Mouse (Mus musculus): ENCODE measurements around the gene Fut2.
A peak's percentile ranks its signal among the peaks of the same experiment; 100 is the strongest.

Gene Fut2

DNA sequence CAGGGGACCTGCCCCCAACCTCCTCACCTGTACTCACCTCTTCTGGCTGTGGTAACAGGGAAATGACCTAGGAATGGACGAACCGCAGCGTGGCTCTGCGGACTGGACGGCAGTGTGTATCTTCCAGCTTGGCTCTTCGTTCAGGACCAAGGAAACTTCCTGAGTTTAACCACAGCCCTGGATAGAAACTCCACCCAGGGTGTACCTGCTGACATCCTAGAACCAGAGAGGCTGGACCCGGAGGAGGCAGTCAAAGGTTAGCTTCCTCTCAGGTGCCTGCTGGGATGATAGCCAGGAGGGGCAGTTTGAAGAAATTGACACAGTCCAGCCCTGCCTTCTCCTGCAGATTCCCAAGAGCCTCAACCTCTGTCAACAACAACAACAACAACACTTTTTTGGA lies at the start of gene Fut2:
Gene Fut2, minus strand, starts transcription at position 234 of the 400 bp plus-strand sequence.
- DNase-seq (ENCODE audit: low spot score) = no peak

DNA sequence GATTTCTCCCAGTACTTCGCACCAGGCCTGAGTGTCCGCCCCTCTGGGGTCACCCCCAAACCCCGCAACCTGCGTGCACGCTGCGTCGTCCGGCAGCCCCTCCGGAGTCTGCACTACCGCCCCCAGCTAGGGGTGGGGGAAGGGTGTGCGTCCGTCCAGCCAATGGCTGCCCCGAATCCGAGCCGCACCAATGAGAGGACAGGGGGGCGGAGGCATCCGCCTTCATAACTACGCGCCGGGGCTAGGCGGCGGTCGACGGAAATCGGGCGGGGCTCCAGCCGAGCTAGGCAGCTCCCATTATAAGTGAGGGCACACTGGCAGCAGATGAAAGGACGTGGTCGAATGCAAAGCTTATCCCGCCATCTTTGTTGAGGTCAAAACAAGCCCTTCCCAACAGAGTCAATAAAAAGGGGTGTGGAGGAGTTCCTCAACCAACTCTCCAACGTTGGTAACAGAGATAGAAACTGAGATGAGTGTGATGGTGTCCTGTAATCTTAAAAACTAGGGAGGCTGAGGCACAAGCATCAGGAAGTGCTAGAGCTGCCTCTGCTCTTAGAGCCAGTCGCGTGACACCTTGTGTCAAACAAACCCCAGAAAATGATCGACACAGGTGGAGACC lies 49.0 kb upstream of the Fut2 start, which contains the start of gene Rpl18:
Gene Rpl18, plus strand, starts transcription at position 368 of the 619 bp plus-strand sequence.
- peak; percentile 96 for DNase-seq (ENCODE audit: low spot score)

- DNase-seq (ENCODE audit: low spot score) = no peak
These were observed 48.5 kb upstream of the Fut2 start for GRCm38 (mm10) chr7:45714630-45715089.

DNA sequence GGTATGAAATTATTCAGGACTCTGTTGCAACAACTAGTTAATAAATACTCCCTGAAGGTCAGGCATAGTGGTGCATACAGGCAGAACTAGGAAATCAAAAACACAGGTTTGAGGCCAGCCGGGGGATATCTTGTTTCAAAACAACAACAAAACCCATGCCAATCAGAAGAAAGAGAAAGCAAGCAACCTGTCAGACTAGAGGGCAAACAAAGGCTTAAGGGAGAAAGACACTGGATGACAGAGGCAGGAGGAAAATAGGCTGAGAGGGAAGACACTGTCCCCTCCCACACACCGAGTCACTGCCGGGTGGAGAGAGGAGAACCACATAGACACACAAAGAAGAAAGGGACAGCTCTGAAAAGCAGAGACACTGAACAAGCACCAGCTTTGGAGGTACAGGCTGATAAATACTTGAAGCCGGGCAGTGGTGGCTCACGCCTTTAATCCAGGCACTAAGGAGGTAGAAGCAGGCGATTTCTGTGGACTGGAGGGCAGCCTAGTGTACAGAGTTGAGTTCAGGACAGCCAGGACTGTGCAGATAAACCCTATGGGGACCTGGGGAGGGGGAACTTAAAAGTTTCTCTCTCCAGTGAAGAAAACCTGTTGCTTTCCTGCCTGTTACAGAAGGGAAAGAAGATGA lies 47.8 kb upstream of the Fut2 start:
- DNase-seq (ENCODE audit: low spot score) = no peak

DNA sequence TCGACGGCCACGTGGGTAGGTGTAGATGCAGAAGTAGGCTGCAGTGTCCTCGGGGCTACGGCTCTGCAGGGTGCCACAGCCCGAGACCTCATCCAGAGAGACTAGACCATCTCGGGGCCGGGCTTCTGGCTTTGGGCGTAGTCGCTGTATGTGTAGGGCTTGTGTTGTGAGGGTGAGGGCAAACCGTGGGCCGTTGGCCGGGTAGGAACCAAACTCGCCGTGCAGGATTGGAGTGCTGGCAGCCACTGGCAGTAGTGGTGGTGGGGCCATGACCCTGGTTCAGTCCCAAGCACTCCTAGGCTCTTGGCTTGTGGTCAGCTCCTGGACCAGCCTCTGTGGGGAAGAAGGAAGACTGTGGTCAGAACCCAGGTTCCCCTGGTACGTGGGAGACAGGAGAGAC lies 47.2 kb upstream of the Fut2 start:
- no peak for DNase-seq (ENCODE audit: low spot score)

- DNase-seq (ENCODE audit: low spot score) = peak; percentile 84
These were observed 46.0 kb upstream of the Fut2 start for GRCm38 (mm10) chr7:45712022-45712757.

GRCm38 (mm10) chr7:45711316-45712021 lies 45.3 kb upstream of the Fut2 start:
- no peak for DNase-seq (ENCODE audit: low spot score)

DNA sequence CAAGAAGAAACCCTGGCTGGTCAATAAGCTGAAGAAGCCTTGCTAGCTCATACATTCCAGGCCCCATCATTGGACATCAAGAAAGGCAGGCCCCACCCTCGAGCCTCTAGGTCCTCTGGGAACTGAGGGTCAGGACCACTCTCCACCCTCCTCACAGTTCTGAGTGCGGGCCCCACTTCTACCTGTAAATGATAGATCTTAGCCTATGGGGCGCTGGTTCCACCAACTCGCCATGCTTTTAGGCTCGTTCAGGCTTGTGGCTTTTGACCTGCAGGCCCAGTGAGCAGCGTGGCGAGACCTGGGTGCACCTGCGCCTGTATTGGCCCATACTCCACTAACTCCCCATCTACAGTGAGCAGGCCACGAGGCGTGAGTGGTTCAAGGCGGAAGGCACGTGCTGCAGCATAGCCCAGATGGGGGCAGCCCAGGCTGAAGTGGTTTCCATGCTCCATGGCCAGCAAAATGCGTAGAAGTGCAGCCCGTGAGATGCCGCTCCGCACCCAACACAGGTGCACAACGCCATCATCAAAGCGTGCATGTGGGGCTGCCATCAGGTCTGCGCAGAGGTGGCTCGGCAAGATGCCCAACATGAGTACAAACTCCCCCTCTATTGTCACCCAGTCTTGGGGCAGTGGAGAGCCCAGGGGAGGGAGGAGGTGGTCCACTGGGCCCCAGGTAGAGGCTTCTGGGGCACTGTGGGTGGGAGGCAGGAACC lies 44.4 kb upstream of the Fut2 start:
- DNase-seq (ENCODE audit: low spot score) = no peak

DNA sequence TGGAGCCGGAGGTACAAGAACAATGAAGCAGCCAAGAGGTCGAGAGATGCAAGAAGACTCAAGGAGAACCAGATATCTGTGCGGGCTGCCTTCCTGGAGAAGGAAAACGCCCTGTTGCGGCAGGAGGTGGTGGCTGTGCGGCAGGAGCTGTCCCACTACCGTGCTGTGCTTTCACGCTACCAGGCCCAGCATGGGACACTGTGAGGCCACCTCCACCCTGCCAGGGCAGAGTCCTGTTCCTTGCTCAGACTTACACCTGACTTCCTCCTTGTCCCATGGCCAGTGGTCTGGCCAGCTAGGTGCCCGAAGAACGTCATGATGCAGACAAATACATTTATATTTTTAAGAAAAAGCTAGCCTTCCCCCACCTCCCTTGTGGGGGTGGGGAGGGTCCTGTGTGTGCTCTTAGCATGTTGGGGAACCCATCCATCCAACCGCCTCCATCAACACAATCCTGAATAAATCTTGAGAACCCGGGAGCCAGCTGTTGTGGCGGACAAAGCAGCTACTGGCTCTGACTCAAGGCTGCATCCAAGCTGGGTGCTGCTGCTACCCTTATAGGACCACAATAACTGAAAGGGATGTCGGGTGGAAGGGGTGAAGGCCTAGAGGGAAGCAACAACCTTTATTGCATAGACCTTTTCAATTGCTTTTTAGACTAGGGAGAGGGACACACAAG lies 43.6 kb upstream of the Fut2 start:
- DNase-seq (ENCODE audit: low spot score) = no peak

DNA sequence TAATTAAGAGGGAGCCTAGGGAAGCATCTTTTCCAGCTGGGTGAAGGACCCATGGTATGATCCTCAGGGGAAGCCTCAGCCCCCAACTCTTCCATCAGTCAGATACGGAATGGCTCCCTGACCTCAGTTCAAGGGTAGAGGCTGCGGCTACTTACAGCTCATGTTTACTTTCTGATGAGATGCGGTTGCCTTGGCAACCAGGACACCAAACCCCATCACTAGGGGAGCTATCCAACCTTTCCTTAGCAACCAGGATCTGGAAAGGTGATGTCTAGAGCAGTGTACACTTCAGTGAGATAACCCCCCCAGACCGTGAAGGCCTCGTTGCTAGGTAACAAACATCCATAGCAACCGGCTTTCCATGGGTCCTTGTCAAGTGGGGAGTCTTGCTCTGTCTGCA lies 42.8 kb upstream of the Fut2 start:
- no peak for DNase-seq (ENCODE audit: low spot score)

DNA sequence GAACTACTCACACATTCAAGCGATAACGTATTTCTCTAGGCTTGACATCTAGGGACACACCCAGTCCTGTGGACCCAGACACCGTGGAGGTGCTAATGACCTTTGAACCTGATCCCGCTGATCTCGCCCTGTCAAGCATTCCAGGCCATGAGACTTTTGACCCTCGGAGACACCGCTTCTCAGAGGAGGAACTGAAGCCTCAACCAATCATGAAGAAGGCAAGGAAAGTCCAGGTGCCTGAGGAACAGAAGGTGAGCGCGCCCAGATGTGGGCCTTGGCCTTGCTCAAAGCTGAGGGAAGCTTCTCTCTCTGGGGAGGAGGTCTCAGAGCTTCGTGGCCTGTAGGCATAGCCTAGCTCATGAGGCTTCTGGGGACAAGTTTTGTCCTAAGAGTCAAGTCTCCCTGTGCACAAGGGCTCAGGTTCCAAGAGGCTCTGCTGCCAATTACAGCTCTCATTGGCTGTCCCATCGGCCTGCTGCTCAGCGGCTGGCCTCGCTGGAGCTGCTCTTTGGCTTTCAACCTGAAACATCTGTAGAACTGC lies 42.1 kb upstream of the Fut2 start:
- DNase-seq (ENCODE audit: low spot score) = no peak

DNA sequence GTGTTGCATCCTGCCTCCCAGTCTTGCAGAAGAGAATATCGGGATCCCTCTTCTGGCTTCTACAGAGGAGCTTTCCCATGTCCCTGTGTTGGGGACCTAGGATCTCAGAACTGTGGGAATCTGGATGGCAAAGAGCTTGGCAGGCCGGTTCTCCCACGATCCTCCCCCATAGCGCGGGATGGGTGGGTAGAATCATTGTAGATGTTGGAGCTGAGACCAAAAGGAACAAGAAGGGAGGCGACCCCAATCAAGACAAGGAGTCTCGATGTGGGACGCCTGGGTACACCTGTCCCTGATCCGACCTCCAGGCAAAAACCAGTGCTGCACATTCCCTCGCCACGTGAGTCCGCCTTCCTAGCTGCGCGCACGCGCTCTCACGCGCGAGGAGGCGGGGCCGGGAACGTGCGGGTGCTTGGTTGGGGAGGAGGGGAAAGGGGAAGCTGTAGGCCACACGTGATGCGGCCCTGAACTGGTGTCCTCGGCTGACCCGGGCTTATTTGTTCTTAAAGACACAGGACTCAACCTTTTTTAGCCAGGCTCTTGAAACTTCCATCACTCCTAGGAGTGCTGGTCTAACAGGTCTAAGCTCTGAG lies 41.3 kb upstream of the Fut2 start:
- DNase-seq (ENCODE audit: low spot score) = peak; percentile 93

DNA sequence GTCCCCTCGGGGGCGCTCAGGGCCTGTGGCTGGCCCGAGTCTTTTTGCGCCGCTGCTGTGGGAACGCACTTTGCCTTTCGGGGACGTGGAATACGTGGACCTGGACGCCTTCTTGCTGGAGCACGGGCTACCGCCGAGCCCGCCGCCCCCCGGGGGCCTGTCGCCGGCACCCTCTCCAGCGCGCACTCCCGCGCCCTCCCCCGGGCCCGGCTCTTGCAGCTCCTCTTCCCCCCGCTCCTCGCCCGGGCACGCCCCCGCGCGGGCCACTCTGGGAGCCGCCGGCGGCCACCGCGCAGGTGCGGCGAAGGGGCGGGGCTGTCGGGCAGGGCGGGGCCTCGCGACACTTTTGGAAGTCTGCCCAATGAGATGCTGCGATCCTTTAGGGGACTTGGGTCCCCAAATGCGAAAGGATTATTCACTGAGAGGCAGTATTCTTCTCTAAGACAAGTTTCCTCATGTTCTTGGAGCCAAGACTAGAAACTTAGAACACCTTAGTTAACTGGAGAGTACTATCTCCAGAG lies 40.6 kb upstream of the Fut2 start:
- peak; percentile 89 for DNase-seq (ENCODE audit: low spot score)

GRCm38 (mm10) chr7:45705873-45706281 lies 39.7 kb upstream of the Fut2 start:
- peak; percentile 87 for DNase-seq (ENCODE audit: low spot score)

DNA sequence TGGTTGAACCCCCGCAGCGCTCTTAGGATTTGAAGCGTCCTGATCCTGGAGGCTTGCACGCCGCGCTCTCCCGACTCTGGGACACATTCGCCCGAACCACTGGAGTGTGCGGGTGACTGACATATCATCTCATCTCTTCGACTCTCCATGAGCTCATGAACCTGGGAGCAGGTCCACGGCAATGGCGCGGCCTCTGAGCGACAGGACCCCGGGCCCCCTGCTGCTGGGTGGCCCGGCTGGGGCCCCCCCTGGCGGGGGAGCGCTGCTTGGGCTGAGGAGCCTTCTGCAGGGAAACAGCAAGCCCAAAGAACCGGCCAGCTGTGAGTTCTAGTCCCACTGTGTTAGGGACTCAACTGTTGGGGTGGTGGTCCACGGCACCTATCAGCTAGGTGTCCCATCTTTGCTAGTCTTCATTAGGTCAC lies 39.3 kb upstream of the Fut2 start:
- peak; percentile 60 for DNase-seq (ENCODE audit: low spot score)

DNA sequence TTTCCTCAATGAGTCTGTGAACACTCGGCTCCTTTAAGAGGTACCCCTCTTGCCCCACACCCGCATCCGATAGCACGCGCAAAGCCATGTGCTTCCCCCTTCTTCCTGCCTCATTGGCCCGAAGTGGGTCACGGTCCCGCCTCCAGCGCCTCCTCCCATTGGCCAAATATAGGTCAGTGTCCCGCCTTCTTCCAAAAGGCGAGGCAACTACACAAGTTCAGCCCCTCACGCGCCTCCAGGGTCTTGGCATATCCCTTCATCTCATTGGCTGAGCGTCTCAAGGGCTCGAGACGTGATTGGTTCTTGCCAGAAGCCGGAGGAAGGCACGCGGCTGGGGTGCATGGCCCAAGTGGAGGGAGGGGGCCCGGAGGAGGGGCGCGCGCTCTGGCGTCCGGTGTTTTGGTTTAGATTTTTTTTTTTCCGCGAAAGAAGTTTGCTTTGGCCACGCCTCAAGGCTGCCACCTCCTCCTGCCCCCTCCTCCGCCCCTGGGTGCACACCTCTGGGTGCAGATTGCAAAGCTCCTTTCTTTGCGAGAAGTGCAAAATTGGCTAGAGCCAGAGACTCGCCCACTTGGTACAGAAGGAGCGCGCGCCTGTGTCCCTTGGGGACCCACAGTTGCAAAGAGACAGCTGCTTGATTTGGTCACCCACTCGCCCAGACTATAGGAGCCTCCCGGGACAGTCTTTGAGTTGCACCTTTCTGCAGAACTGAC lies 38.7 kb upstream of the Fut2 start, which contains the start of gene Dbp:
Gene Dbp, plus strand, starts transcription at position 359 of the 713 bp plus-strand sequence.
- DNase-seq (ENCODE audit: low spot score) = peak; percentile 99

GRCm38 (mm10) chr7:45704046-45704559 lies 37.9 kb upstream of the Fut2 start:
- peak; percentile 66 for DNase-seq (ENCODE audit: low spot score)

GRCm38 (mm10) chr7:45703521-45704033 lies 37.4 kb upstream of the Fut2 start:
- DNase-seq (ENCODE audit: low spot score) = peak; percentile 22
